Mouse (Mus musculus) midbrain, embryonic 15.5 days (tissue): Measurements from ENCODE around the gene Ldlrap1. TPM values are rescaled to one million over a fixed set of nuclear protein-coding genes. Genes with fewer than 3 reads are reported as not detected.
"Not testable (repeated sequence)": the region's sequence is repeated elsewhere in the genome, so short reads cannot be mapped to it uniquely, and the experiment has no call there.

Source experiments
- ATAC-seq: fragments of 200-750 bp; cut with Nextera tagmentation; replicated peaks from 2 replicates; pipeline ENCODE4 v1.8.0; 2017; ENCODE audit warnings: moderate TSS enrichment
- H3K27ac ChIP-seq: fragments of 300-500 bp; sonication (generic); 2 replicates; pipeline ENCODE4 v1.5.1; 2015; ENCODE audit warnings: mild to moderate bottlenecking, inconsistent platforms
- H3K27me3 ChIP-seq: fragments of 300-500 bp; sonication (generic); replicated peaks from 2 replicates; pipeline ENCODE4 v1.6.1; 2015; ENCODE audit warnings: inconsistent platforms
- H3K36me3 ChIP-seq: fragments of 300-500 bp; sonication (generic); replicated peaks from 2 replicates; pipeline ENCODE4 v1.6.1; 2015; ENCODE audit warnings: inconsistent platforms
- H3K4me1 ChIP-seq: fragments of 300-500 bp; sonication (generic); 2 replicates; pipeline ENCODE4 v1.6.1; 2015; ENCODE audit warnings: inconsistent platforms
- H3K4me2 ChIP-seq: fragments of 300-500 bp; sonication (generic); 2 replicates; pipeline ENCODE4 v1.6.1; 2015; ENCODE audit warnings: inconsistent platforms, mild to moderate bottlenecking, moderate library complexity
- H3K4me3 ChIP-seq: fragments of 300-500 bp; sonication (generic); 2 replicates; pipeline ENCODE4 v1.5.1; 2015; ENCODE audit warnings: mild to moderate bottlenecking, inconsistent platforms
- H3K9ac ChIP-seq: fragments of 300-500 bp; sonication (generic); 2 replicates; pipeline ENCODE4 v1.6.1; 2015; ENCODE audit warnings: mild to moderate bottlenecking, inconsistent platforms
- H3K9me3 ChIP-seq: fragments of 300-500 bp; sonication (generic); 2 replicates; pipeline ENCODE4 v1.6.1; 2016; ENCODE audit warnings: inconsistent platforms
- WGBS: fragments of 180-500 bp; shearing (Covaris S2); methylation state at CpG from one replicate; pipeline ENCODE4 v1.1.7; 2015; ENCODE audit warnings: mixed read lengths; 5-methylcytosine and 5-hydroxymethylcytosine counted together
- polyA plus RNA-seq: library from polyadenylated mRNA; unstranded; fragments of >200 nt; fragmentation: Nextera tagmentation; extraction: Ambion mirVana; gene quantifications from 2 replicates; pipeline ENCODE4 v1.2.1, GENCODE M21; 2015

The Ldlrap1 gene
- polyA plus RNA-seq, 1 experiment from 2014 or later: 2.7 TPM

GRCm38 (mm10) chr4:134795819-134796485 lies 28.1 kb upstream of the Ldlrap1 start:
- H3K9ac ChIP-seq: no peak overlapping the region
- no peak for ATAC-seq
- no peak overlapping the region for H3K27ac ChIP-seq
- H3K4me1 ChIP-seq: no peaks in the 10 kb centered on the region
- no peaks in the 10 kb centered on the region; the same call in 1 of the 2 replicates for H3K36me3 ChIP-seq
- 75% methylated on average over 5 of the region's 5 CpGs for WGBS
- H3K27me3 ChIP-seq: no peaks in the 10 kb centered on the region
- H3K4me2 ChIP-seq: no peak overlapping the region
- H3K4me3 ChIP-seq: no peak overlapping the region
- no peaks in the 10 kb centered on the region for H3K9me3 ChIP-seq

- not testable (repeated sequence) for ATAC-seq, H3K27ac ChIP-seq, H3K9ac ChIP-seq, H3K4me1 ChIP-seq, H3K36me3 ChIP-seq, H3K27me3 ChIP-seq, H3K4me2 ChIP-seq, H3K9me3 ChIP-seq, H3K4me3 ChIP-seq
These were observed 27.1 kb upstream of the Ldlrap1 start for GRCm38 (mm10) chr4:134794959-134795358.

GRCm38 (mm10) chr4:134793213-134793956 lies 25.6 kb upstream of the Ldlrap1 start:
- H3K9me3 ChIP-seq: no peaks in the 10 kb centered on the region
- no peaks in the 10 kb centered on the region for H3K36me3 ChIP-seq
- no peaks in the 10 kb centered on the region for H3K27me3 ChIP-seq
- H3K4me3 ChIP-seq: no peak overlapping the region
- no peak overlapping the region for H3K4me2 ChIP-seq
- H3K27ac ChIP-seq: no peak overlapping the region
- no peak overlapping the region for H3K9ac ChIP-seq
- no peak for ATAC-seq
- no peaks in the 10 kb centered on the region for H3K4me1 ChIP-seq
- WGBS: 48% methylated on average over 10 of the region's 10 CpGs

- Histone ChIP-seq H3K9me3 (no peaks in the 10 kb centered on the region), H3K27ac (no peak overlapping the region), H3K36me3 (no peaks in the 10 kb centered on the region), H3K4me3 (no peak overlapping the region), H3K27me3 (no peaks in the 10 kb centered on the region), H3K9ac (no peak overlapping the region), H3K4me2 (no peak overlapping the region), H3K4me1 (no peaks in the 10 kb centered on the region)
- ATAC-seq: no peak
- WGBS: 49% methylated on average over 6 of the region's 6 CpGs
These were observed 23.9 kb upstream of the Ldlrap1 start for GRCm38 (mm10) chr4:134791731-134792130.

GRCm38 (mm10) chr4:134786946-134787345 lies 19.1 kb upstream of the Ldlrap1 start:
- Histone ChIP-seq H3K36me3 (no peaks in the 10 kb centered on the region), H3K27me3 (no peaks in the 10 kb centered on the region), H3K27ac (no peak overlapping the region), H3K9ac (no peak overlapping the region), H3K4me2 (no peak overlapping the region), H3K4me1 (no peaks in the 10 kb centered on the region), H3K4me3 (no peak overlapping the region), H3K9me3 (no peaks in the 10 kb centered on the region)
- ATAC-seq: no peak
- WGBS: 39% methylated on average over 10 of the region's 10 CpGs

- Histone ChIP-seq H3K4me3 (no peak overlapping the region), H3K27ac (no peak overlapping the region), H3K9ac (no peak overlapping the region), H3K4me1 (no peaks in the 10 kb centered on the region), H3K4me2 (no peak overlapping the region), H3K9me3 (no peaks in the 10 kb centered on the region), H3K36me3 (no peaks in the 10 kb centered on the region), H3K27me3 (no peaks in the 10 kb centered on the region)
- 51% methylated on average over 5 of the region's 5 CpGs for WGBS
- no peak for ATAC-seq
These were observed 16.9 kb upstream of the Ldlrap1 start for GRCm38 (mm10) chr4:134784701-134785100.

GRCm38 (mm10) chr4:134779136-134779934 lies 11.5 kb upstream of the Ldlrap1 start:
- 35% methylated on average over 14 of the region's 14 CpGs for WGBS
- Histone ChIP-seq H3K36me3 (no peaks in the 10 kb centered on the region), H3K4me3 (no peak overlapping the region), H3K9me3 (no peaks in the 10 kb centered on the region), H3K27ac (no peak overlapping the region), H3K27me3 (no peaks in the 10 kb centered on the region), H3K4me2 (no peak overlapping the region), H3K9ac (no peak overlapping the region), H3K4me1 (no peaks in the 10 kb centered on the region)
- no peak for ATAC-seq

GRCm38 (mm10) chr4:134776246-134776645 lies 8.4 kb upstream of the Ldlrap1 start:
- no peaks in the 10 kb centered on the region for H3K4me1 ChIP-seq
- H3K36me3 ChIP-seq: no peaks in the 10 kb centered on the region
- H3K4me3 ChIP-seq: no peak overlapping the region
- no peak overlapping the region for H3K27ac ChIP-seq
- H3K27me3 ChIP-seq: no peaks in the 10 kb centered on the region
- no peak overlapping the region for H3K4me2 ChIP-seq
- H3K9ac ChIP-seq: no peak overlapping the region
- ATAC-seq: no peak
- 75% methylated on average over 7 of the region's 7 CpGs for WGBS
- H3K9me3 ChIP-seq: no peaks in the 10 kb centered on the region

- H3K4me1 ChIP-seq: no peaks in the 10 kb centered on the region
- no peak for ATAC-seq
- 64% methylated on average over 14 of the region's 14 CpGs for WGBS
- no peaks in the 10 kb centered on the region for H3K36me3 ChIP-seq
- H3K9ac ChIP-seq: no peak overlapping the region
- no peak overlapping the region for H3K4me2 ChIP-seq
- peaks cover under 1% of the 10 kb centered on the region; the same call in 1 of the 2 replicates for H3K27me3 ChIP-seq
- no peaks in the 10 kb centered on the region for H3K9me3 ChIP-seq
- no peak overlapping the region for H3K27ac ChIP-seq
- H3K4me3 ChIP-seq: no peak overlapping the region
These were observed 7.6 kb upstream of the Ldlrap1 start for GRCm38 (mm10) chr4:134775234-134775944.

- H3K27me3 ChIP-seq: peaks cover 10% of the 10 kb centered on the region
- WGBS: 91% methylated on average over 6 of the region's 6 CpGs
- H3K27ac ChIP-seq: no peak overlapping the region
- H3K9ac ChIP-seq: no peak overlapping the region
- H3K36me3 ChIP-seq: no peaks in the 10 kb centered on the region
- no peak for ATAC-seq
- H3K4me1 ChIP-seq: no peaks in the 10 kb centered on the region
- H3K4me3 ChIP-seq: no peak overlapping the region
- H3K9me3 ChIP-seq: no peaks in the 10 kb centered on the region
- H3K4me2 ChIP-seq: no peak overlapping the region
These were observed 6.3 kb upstream of the Ldlrap1 start for GRCm38 (mm10) chr4:134774126-134774525.

GRCm38 (mm10) chr4:134772805-134773674 lies 5.2 kb upstream of the Ldlrap1 start:
- Histone ChIP-seq H3K4me3 (no peak overlapping the region), H3K36me3 (no peaks in the 10 kb centered on the region), H3K9ac (no peak overlapping the region), H3K4me2 (no peak overlapping the region), H3K27me3 (peaks cover 20% of the 10 kb centered on the region), H3K4me1 (peaks cover 1% of the 10 kb centered on the region), H3K27ac (no peak overlapping the region), H3K9me3 (no peaks in the 10 kb centered on the region)
- WGBS: 59% methylated on average over 4 of the region's 4 CpGs
- no peak for ATAC-seq
